Mouse (Mus musculus) hindbrain, embryonic 10.5 days (tissue): Measurements from ENCODE around the gene Stag2. TPM values are rescaled to one million over a fixed set of nuclear protein-coding genes. Genes with fewer than 3 reads are reported as not detected.

Experiments
- DNase-seq: peaks from one replicate; pipeline ENCODE4 v3.0.0-alpha.2; 2017; ENCODE audit warnings: low spot score
- H3K27ac ChIP-seq: fragments of 300-500 bp; sonication (generic); 2 replicates; pipeline ENCODE4 v1.5.1; 2016; ENCODE audit warnings: mild to moderate bottlenecking, moderate library complexity
- H3K27me3 ChIP-seq: fragments of 300-500 bp; sonication (generic); 2 replicates; pipeline ENCODE4 v1.6.1; 2016; ENCODE audit warnings: mild to moderate bottlenecking; ENCODE audit not compliant: poor library complexity, insufficient read depth, severe bottlenecking
- H3K36me3 ChIP-seq: fragments of 300-500 bp; sonication (generic); 2 replicates; pipeline ENCODE4 v1.6.1; 2016; ENCODE audit warnings: mild to moderate bottlenecking, moderate library complexity
- H3K4me1 ChIP-seq: fragments of 300-500 bp; sonication (generic); replicated peaks from 2 replicates; pipeline ENCODE4 v1.6.1; 2016; ENCODE audit warnings: mild to moderate bottlenecking
- H3K4me3 ChIP-seq: fragments of 300-500 bp; sonication (generic); 2 replicates; pipeline ENCODE4 v1.5.1; 2016; ENCODE audit warnings: mild to moderate bottlenecking, moderate library complexity
- H3K9me3 ChIP-seq: fragments of 300-500 bp; sonication (generic); 2 replicates; pipeline ENCODE4 v1.6.1; 2016; ENCODE audit warnings: mild to moderate bottlenecking, moderate library complexity
- WGBS: fragments of 180-500 bp; shearing (Covaris S2); methylation state at CpG from one replicate; pipeline ENCODE4 v1.1.7; 2016; 5-methylcytosine and 5-hydroxymethylcytosine counted together
- polyA plus RNA-seq: library from polyadenylated mRNA; unstranded; fragments of >200 nt; fragmentation: Nextera tagmentation; extraction: Ambion mirVana; gene quantifications from 2 replicates; pipeline ENCODE4 v1.2.1, GENCODE M21; 2016

Gene Stag2
- polyA plus RNA-seq, 1 experiment from 2014 or later: 32.7 TPM

DNA sequence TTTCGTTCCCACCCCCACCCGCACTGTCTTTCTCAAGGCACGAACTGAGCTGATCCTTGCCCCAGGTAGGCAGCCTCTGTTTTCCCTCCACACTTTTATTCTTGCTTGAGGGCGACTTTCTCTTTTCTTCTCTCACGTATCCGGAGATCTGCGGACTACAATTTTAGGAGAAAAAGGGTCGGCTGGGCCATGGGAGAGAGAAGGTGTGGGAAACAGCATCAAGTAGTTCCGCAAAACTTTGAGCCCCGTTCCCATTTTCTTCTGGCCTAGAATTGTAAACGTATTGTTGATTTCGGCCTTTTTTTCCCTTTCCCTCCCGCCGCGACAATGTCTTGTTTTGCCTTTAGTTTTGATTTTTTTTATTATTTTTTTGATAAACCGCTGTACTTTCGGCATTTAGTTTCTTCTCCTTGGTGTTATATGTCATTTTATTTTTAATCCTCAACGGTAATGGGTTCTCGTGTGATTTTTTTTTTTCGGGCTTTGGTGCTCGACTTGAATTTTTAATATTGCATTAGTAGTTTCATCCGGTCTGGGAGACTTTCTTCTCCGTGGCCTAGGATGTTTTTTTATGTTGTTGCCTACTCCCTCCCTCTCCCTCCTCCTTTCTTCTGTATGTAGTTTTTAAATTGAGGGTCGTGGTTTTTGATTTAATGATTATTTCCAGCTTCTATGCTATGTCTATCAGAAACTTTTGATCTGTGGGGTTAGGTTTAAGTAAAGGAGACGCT, 2.1 kb downstream of the Stag2 start:
- Histone ChIP-seq H3K27me3 (no peaks in the 10 kb centered on the region), H3K36me3 (no peaks in the 10 kb centered on the region), H3K27ac (peak overlapping the region; percentile 98), H3K4me1 (no peaks in the 10 kb centered on the region), H3K4me3 (peak overlapping the region; percentile 66), H3K9me3 (peaks cover 9% of the 10 kb centered on the region; the same call in 1 of the 2 replicates)
- 17% methylated on average over 25 of the region's 25 CpGs for WGBS
- DNase-seq: no peak

DNA sequence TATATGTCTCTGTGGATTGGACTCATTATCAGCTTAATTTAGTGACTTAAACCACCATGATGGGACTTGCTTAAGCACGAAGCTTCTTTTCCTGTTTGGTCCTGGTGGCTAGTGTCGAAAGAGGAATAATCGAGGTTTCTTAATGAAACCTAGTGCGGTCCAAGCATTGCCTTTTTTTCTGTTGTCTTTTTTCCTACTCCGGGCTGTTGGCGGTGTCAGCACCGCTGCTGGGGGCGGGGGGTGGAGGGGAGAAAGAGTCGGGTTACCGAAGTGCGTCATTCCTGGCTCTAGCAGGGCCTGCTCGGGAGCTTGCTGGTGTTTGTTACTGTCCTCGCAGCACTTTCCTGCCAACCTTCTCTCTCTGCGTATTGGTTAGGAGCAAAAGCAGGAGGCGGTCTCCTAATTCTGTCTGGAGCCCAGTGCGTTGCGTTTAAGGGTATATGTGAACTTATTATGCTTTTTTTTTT, 2.8 kb downstream of the Stag2 start:
- Histone ChIP-seq H3K36me3 (no peaks in the 10 kb centered on the region), H3K9me3 (peaks cover 9% of the 10 kb centered on the region; the same call in 1 of the 2 replicates), H3K27me3 (no peaks in the 10 kb centered on the region), H3K4me3 (peak overlapping the region; percentile 66), H3K4me1 (no peaks in the 10 kb centered on the region), H3K27ac (peak overlapping the region; percentile 98)
- WGBS: 11% methylated on average over 17 of the region's 17 CpGs
- peak; percentile 82 for DNase-seq

DNA sequence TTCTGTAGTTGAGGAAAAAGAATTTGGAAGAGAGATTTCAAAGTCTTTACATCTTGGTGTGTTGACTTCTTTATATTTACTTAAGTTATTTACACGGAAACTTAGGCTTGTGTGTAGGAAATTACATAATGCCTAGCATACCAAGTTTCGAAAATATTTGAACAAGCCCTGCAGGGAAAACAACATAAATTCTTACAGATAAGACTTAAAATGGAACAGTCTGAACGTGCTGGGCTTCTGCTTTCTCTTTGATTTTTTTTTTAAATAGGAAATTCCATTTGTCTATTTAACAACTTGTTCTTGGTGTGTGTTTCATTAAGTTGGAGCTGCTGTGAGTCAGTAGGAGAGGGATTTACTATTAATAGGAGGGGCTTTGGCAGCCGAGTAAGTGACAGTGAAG, 3.9 kb downstream of the Stag2 start:
- Histone ChIP-seq H3K27ac (no peak overlapping the region), H3K27me3 (no peaks in the 10 kb centered on the region), H3K4me1 (no peaks in the 10 kb centered on the region), H3K36me3 (no peaks in the 10 kb centered on the region), H3K4me3 (peak overlapping the region; percentile 66), H3K9me3 (peaks cover 9% of the 10 kb centered on the region; the same call in 1 of the 2 replicates)
- 35% methylated on average over 4 of the region's 4 CpGs for WGBS
- DNase-seq: no peak

DNA sequence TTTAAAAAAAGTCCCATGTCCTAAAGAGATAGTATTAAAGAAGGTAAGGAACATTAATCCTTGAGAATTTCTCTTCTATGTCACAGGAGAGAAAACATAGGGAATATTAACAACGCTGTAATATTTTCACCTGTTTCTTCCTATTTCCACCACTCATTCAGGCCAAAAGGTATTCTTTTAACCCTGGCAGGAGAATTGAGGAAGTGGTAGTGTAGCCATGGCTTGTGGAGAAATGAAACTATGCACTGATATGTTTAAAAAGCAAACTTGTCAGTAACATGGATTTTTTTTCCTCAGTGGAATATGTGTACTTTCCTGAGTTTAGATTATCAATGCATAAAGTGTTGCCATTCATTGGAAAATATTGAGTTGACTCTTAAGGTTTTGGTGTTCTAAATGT, 16.3 kb downstream of the Stag2 start:
- 91% methylated on average over 1 of the region's 1 CpGs for WGBS
- DNase-seq: no peak

DNA sequence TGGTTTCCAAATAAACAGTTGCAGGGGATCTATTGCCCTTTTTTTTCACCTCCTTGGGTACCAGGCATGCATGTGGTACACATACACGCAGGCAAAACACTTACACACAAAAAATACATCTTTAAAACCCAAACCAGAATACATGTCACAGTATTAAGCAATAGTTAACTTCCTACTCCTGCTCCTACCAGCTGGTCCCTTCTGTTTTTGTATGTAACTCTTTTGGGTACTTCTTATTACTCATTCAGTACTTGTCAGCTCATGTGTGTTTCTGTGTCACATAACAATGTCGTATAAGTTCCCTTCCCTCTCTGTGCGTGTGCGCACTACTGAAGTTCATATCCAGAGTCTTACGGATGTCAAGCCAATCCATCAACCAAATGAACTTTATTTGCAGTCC, 21.7 kb downstream of the Stag2 start:
- Histone ChIP-seq H3K4me3 (no peak overlapping the region), H3K36me3 (no peaks in the 10 kb centered on the region), H3K27me3 (no peaks in the 10 kb centered on the region), H3K27ac (no peak overlapping the region), H3K4me1 (no peaks in the 10 kb centered on the region), H3K9me3 (no peaks in the 10 kb centered on the region)
- DNase-seq: no peak
- WGBS: 94% methylated on average over 5 of the region's 5 CpGs

More for the DNA sequence above, 16.3 kb downstream of the Stag2 start:
- H3K36me3 ChIP-seq: peaks cover 4% of the 10 kb centered on the region; the same call in 1 of the 2 replicates
- H3K4me3 ChIP-seq: no peak overlapping the region
- H3K27me3 ChIP-seq: no peaks in the 10 kb centered on the region
- H3K27ac ChIP-seq: no peak overlapping the region
- no peaks in the 10 kb centered on the region for H3K4me1 ChIP-seq
- H3K9me3 ChIP-seq: no peaks in the 10 kb centered on the region

DNA sequence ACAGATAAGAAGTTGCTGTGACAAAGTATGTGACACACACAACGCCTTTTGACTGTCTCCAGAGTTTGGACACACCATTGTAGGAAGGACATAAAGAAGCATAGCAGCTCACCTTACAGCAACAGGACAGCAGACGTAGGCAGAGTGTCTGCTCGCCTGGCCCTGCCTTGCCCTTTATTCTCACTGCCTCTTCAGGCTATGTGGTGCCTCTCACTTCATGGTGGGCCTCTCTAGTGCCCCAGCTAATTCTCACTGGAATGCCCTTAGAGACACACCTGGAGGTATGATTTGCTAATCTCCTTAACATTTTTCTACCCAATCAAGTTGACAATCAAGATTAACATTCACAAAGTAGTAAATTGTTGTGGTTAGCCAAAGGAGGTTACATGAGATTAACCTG, 38.5 kb downstream of the Stag2 start:
- Histone ChIP-seq H3K9me3 (no peaks in the 10 kb centered on the region), H3K36me3 (no peaks in the 10 kb centered on the region), H3K27ac (no peak overlapping the region), H3K4me3 (no peak overlapping the region), H3K4me1 (no peaks in the 10 kb centered on the region), H3K27me3 (no peaks in the 10 kb centered on the region)
- no peak for DNase-seq
- WGBS: 72% methylated on average over 3 of the region's 3 CpGs

DNA sequence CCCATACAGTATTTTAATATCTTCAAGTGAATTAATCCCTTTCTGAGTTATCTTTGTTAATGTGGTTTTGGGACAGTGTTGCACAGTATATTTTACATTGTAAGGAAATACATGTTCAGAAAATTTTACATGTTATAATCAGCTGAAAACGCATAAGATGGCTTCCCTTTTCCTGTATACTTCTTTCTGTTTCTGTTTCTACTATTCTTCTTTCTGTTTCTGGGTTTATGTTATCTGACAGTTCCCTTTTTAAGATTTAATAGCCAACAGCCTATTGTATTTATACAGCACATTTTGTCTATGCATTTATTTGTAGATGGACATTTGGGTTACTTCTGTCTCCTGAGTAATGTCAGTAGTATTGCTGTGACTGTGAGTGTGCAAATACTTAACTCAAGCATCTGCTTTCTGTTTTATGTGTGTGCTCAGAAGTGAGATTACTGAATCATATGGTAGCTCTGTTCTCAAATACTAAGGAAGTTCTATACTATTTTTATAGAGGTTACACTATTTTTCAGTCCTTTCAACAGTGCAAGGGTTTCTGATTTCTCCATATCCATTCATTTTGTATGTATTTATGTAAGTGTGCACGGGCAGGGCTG, 39.8 kb downstream of the Stag2 start:
- 85% methylated on average over 2 of the region's 2 CpGs for WGBS
- Histone ChIP-seq H3K4me3 (no peak overlapping the region), H3K27ac (no peak overlapping the region), H3K4me1 (no peaks in the 10 kb centered on the region), H3K9me3 (no peaks in the 10 kb centered on the region), H3K36me3 (no peaks in the 10 kb centered on the region), H3K27me3 (no peaks in the 10 kb centered on the region)
- DNase-seq: no peak

DNA sequence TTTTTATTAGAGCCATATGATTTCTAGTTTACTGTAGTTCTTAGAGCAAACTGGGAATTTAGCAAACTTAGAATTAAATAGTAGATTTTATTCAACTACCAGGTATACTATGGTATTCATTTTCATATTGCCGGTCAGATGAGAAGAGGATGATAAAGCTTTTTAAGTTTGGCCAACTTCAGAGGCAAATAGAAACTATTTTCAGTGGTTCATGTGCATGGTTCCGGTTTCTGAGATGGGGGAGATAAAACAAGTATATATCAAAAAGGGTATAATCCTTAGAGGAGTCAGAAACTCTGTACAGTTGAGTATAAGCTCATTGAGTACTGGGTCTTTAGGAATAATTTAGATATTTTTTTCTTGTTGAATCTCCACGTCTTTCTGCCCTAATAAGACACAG, 45.5 kb downstream of the Stag2 start:
- WGBS: 84% methylated on average over 3 of the region's 3 CpGs
- H3K9me3 ChIP-seq: no peaks in the 10 kb centered on the region
- H3K4me3 ChIP-seq: no peak overlapping the region
- DNase-seq: no peak
- H3K27me3 ChIP-seq: no peaks in the 10 kb centered on the region
- H3K36me3 ChIP-seq: no peaks in the 10 kb centered on the region
- H3K27ac ChIP-seq: no peak overlapping the region
- H3K4me1 ChIP-seq: no peaks in the 10 kb centered on the region

DNA sequence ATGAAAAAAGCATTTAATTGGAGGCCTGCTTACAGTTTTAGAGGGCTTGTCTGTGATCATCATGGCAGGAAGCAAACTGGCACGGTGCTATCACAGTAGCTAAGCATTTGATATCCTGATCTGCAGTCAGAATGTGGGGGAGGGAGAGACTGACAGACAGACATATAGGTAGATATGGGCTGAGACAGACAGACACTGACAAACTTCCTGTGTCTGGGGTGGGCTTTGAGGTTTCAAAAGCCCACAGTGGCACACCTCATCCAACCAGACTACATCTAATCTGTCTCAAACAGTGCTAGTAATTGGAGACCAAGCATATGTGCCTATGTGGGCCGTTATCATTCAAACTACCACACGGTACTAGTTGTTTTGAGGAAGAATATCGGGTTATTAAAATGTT, 53.4 kb downstream of the Stag2 start:
- H3K4me1 ChIP-seq: no peaks in the 10 kb centered on the region
- WGBS: 91% methylated on average over 4 of the region's 4 CpGs
- H3K36me3 ChIP-seq: peaks cover 22% of the 10 kb centered on the region; the same call in 1 of the 2 replicates

DNA sequence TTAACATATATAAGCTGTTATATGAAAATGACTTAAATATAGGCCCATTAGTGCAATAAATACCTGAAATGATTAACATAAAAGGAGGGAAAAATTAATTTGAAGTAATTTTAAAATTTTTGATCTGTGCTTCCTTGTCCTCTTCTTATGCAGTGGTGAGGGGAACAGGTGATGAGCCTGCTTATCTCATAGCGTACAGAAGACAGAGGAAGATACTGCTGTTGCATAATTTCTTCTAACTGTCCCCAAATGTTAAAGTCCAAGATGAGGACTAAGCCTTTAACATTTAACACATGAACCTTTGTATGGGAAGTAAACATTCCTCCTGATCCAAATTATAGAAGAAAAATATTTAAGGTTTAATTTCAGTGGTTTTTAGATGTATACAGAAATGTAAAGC, 66.6 kb downstream of the Stag2 start:
- H3K36me3 ChIP-seq: peaks cover 15% of the 10 kb centered on the region
- no peak overlapping the region for H3K4me3 ChIP-seq
- no peak overlapping the region for H3K27ac ChIP-seq
- WGBS: 90% methylated on average over 1 of the region's 1 CpGs
- DNase-seq: no peak
- no peaks in the 10 kb centered on the region for H3K9me3 ChIP-seq
- no peaks in the 10 kb centered on the region for H3K27me3 ChIP-seq
- no peaks in the 10 kb centered on the region for H3K4me1 ChIP-seq

More for the DNA sequence above, 53.4 kb downstream of the Stag2 start:
- Histone ChIP-seq H3K9me3 (no peaks in the 10 kb centered on the region), H3K4me3 (no peak overlapping the region), H3K27ac (no peak overlapping the region), H3K27me3 (no peaks in the 10 kb centered on the region)
- no peak for DNase-seq

DNA sequence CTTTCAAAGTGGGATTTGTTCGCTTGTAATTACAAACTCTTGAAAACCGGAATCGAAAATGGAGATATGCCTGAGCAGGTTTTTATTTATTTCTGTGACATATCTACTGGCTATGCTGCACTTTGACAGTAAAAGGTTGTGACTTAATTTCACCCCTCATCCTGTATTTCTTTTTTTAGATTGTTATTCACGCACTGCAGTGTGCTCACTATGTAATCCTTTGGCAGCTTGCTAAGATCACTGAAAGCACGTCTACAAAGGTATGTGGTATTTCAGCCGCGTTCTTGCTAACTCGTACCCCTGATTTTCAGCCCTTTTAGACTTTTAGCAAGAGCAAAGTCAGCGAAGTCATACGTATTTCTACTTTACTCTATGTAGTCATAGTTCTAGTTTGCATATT, 101.2 kb downstream of the Stag2 start:
- Histone ChIP-seq H3K27me3 (no peaks in the 10 kb centered on the region), H3K4me1 (no peaks in the 10 kb centered on the region), H3K36me3 (peaks cover 34% of the 10 kb centered on the region), H3K4me3 (no peak overlapping the region), H3K9me3 (no peaks in the 10 kb centered on the region), H3K27ac (no peak overlapping the region)
- DNase-seq: no peak
- WGBS: 94% methylated on average over 10 of the region's 10 CpGs

DNA sequence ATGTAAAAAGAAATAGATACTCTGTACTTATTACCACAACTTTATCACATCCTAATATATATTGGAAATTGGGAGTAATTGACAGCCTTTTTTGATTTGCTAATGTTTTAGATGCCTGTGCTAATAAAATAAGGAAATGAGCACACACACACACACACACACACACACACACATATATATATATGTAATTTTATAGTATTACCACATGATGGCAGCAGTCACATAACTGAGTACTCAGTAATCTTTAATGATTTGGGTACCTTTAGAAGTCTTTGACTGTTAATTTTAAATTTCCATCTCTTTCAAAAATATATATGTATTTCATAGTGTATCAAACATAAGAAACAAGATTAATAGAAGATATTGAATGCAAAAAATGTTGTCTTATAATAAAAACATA, 123.6 kb downstream of the Stag2 start:
- H3K27me3 ChIP-seq: no peaks in the 10 kb centered on the region
- no peaks in the 10 kb centered on the region for H3K4me1 ChIP-seq
- H3K4me3 ChIP-seq: no peak overlapping the region
- H3K9me3 ChIP-seq: no peaks in the 10 kb centered on the region
- peaks cover 5% of the 10 kb centered on the region; the same call in 1 of the 2 replicates for H3K36me3 ChIP-seq
- no peak overlapping the region for H3K27ac ChIP-seq
- DNase-seq: no peak

DNA sequence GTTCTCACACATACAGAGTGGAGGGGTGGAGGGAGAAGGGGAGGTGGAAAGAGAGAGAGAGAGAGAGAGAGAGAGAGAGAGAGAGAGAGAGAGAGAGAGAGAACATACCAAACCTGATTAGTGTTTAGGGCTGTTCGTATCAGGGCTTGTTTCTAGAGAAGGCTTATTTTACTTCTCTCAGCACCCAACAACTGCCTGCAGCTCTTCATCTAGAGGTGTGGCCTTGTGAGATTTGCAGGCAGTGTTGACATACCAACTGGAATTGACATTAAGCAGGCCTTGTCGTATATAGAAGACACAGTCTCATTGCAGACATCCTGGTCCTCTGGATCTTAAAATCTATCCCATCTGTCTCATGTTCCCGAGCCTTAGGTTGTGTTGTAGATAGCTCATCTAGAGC, 141.1 kb downstream of the Stag2 start:
- DNase-seq: no peak
- Histone ChIP-seq H3K9me3 (no peaks in the 10 kb centered on the region), H3K36me3 (no peaks in the 10 kb centered on the region), H3K27me3 (no peaks in the 10 kb centered on the region), H3K27ac (no peak overlapping the region), H3K4me3 (no peak overlapping the region), H3K4me1 (no peaks in the 10 kb centered on the region)
- WGBS: 83% methylated on average over 3 of the region's 3 CpGs
